Mouse (Mus musculus) heart, embryonic 14.5 days (tissue): Measurements from ENCODE around the gene Zbtb45. TPM values are rescaled to one million over a fixed set of nuclear protein-coding genes. Genes with fewer than 3 reads are reported as not detected.

ENCODE experiments used
- ATAC-seq: fragments of 200-750 bp; cut with Nextera tagmentation; 2 replicates; pipeline ENCODE4 v1.8.0; 2017; ENCODE audit warnings: low read depth, moderate TSS enrichment; ENCODE audit not compliant: insufficient number of reproducible peaks, insufficient read depth, low FRiP score
- H3K27ac ChIP-seq, 2 experiments: fragments of 200-500 bp in 1 of 2; fragments of 300-500 bp in 1 of 2; sonication (generic) in 1 of 2; replicated peaks in 1 of 2; 2 replicates each; pipeline ENCODE4 v1.5.1; 2012 to 2014; ENCODE audit warnings: low read depth in 2 of 2, low read length in 2 of 2, control low read depth in 1 of 2, mild to moderate bottlenecking in 1 of 2, mixed read lengths in 1 of 2; ENCODE audit not compliant: control insufficient read depth in 1 of 2, insufficient read depth in 1 of 2
- H3K27me3 ChIP-seq: fragments of 300-500 bp; sonication (generic); 2 replicates; pipeline ENCODE4 v1.6.1; 2014; ENCODE audit warnings: mild to moderate bottlenecking, low read length, control low read depth; ENCODE audit not compliant: control insufficient read depth, insufficient read depth
- H3K36me3 ChIP-seq: fragments of 300-500 bp; sonication (generic); 2 replicates; pipeline ENCODE4 v1.6.1; 2014; ENCODE audit warnings: mild to moderate bottlenecking, control low read depth, low read length, mixed read lengths; ENCODE audit not compliant: control insufficient read depth, insufficient read depth
- H3K4me1 ChIP-seq, 2 experiments: fragments of 200-500 bp in 1 of 2; fragments of 300-500 bp in 1 of 2; sonication (generic) in 1 of 2; 2 replicates each; pipeline ENCODE4 v1.6.1; 2012 to 2014; ENCODE audit warnings: low read length in 2 of 2, control low read depth in 1 of 2, mixed read lengths in 1 of 2; ENCODE audit not compliant: control insufficient read depth in 2 of 2, insufficient read depth in 2 of 2
- H3K4me2 ChIP-seq: fragments of 300-500 bp; sonication (generic); 2 replicates; pipeline ENCODE4 v1.6.1; 2014; ENCODE audit warnings: mild to moderate bottlenecking, low read length
- H3K4me3 ChIP-seq, 2 experiments: fragments of 200-500 bp in 1 of 2; fragments of 300-500 bp in 1 of 2; sonication (generic) in 1 of 2; 2 replicates each; pipeline ENCODE4 v1.5.1; 2012 to 2014; ENCODE audit warnings: low read length in 2 of 2, mild to moderate bottlenecking in 2 of 2, control low read depth in 1 of 2, low read depth in 1 of 2, moderate library complexity in 1 of 2; ENCODE audit not compliant: control insufficient read depth in 1 of 2, insufficient read depth in 1 of 2
- H3K9ac ChIP-seq: fragments of 300-500 bp; sonication (generic); 2 replicates; pipeline ENCODE4 v1.6.1; 2014; ENCODE audit warnings: mild to moderate bottlenecking, low read length
- H3K9me3 ChIP-seq: fragments of 300-500 bp; sonication (generic); 2 replicates; pipeline ENCODE4 v1.6.1; 2016; ENCODE audit warnings: low read length, control low read depth; ENCODE audit not compliant: control insufficient read depth
- WGBS: fragments of 180-500 bp; shearing (Covaris S2); extraction: QIAGEN DNeasy Blood & Tissue Kit; methylation state at CpG from one replicate; pipeline ENCODE4 v1.1.7; 2014; 5-methylcytosine and 5-hydroxymethylcytosine counted together
- polyA plus RNA-seq: library from polyadenylated mRNA; unstranded; fragments of >200 nt; fragmentation: Nextera tagmentation; extraction: Ambion mirVana; gene quantifications from 2 replicates; pipeline ENCODE4 v1.2.1, GENCODE M21; 2014

Zbtb45 gene
- polyA plus RNA-seq, 1 experiment from 2014 or later = 17.2 TPM

DNA sequence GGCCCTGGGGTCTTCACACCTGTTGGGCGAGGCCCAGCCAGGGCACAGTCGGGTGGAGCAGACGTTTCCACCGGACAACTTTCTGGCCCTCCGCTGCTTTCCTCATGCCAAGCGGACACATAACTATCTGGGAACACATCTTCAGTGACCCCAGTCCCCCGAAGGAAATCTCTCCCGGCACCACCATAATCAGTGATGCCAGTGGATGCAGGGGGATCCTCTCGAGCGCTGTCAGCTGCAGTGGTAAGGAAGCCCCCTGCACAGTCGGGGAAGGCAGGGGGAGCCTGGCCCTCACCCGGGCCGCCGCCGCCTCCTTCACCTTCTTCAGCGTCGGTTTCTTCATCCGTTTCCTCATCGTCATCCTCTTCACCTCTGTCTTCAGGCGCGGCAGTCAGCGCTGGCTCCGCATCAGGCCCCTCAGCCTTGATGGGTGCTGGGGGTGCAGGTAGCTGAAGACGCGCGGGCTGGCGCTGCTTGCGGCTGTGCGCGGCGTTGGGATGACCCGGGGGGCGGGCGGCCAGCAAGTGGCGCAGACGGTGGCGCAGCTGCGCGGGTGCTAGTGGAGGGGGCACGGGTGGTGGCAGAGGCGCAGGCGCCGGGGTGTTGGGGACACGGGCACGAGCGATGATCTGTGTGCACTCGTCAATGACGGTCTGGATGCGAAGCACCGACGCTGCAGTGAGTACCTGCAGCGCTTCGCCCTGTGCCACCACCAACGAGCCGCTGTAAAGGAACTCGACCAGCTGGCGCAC, 2.3 kb downstream of the Zbtb45 start:
- H3K9ac ChIP-seq = no peak overlapping the region
- H3K36me3 ChIP-seq = peaks cover 37% of the 10 kb centered on the region
- 43% methylated on average over 57 of the region's 57 CpGs for WGBS
- H3K27me3 ChIP-seq = peaks cover 6% of the 10 kb centered on the region; the same call in 1 of the 2 replicates
- no peaks in the 10 kb centered on the region for H3K9me3 ChIP-seq
- H3K4me3 ChIP-seq = no peak overlapping the region
- no peak overlapping the region for H3K27ac ChIP-seq
- no peak for ATAC-seq
- H3K4me1 ChIP-seq = peaks cover 6 to 13% of the 10 kb centered on the region in 2 experiments
- H3K4me2 ChIP-seq = no peak overlapping the region

DNA sequence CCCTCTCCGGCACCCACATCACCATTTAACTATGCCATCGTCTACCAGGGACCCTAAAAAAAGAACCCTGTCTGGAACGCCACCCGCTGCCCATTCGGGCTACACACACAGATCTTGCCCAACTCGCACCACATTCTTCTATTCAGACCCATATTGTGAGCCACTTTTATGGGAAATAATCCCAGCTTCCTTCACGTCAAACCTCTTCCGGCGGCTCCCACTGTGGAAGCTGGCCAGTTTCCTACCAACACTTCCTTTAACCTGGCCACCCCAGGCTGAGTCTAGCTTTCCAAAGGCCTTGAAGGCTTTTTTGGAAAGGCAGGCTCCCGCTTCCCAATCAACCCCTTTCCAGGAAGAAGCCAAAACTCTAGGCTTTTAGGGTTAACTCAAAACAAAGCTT, 3.3 kb downstream of the Zbtb45 start:
- no peak overlapping the region for H3K4me3 ChIP-seq
- no peak overlapping the region for H3K27ac ChIP-seq
- ATAC-seq = no peak
- H3K4me1 ChIP-seq = peaks cover 6 to 13% of the 10 kb centered on the region in 2 experiments
- no peak overlapping the region for H3K9ac ChIP-seq
- 85% methylated on average over 10 of the region's 10 CpGs for WGBS
- H3K27me3 ChIP-seq = peaks cover 6% of the 10 kb centered on the region; the same call in 1 of the 2 replicates
- H3K4me2 ChIP-seq = no peak overlapping the region
- H3K36me3 ChIP-seq = peaks cover 37% of the 10 kb centered on the region
- no peaks in the 10 kb centered on the region for H3K9me3 ChIP-seq

DNA sequence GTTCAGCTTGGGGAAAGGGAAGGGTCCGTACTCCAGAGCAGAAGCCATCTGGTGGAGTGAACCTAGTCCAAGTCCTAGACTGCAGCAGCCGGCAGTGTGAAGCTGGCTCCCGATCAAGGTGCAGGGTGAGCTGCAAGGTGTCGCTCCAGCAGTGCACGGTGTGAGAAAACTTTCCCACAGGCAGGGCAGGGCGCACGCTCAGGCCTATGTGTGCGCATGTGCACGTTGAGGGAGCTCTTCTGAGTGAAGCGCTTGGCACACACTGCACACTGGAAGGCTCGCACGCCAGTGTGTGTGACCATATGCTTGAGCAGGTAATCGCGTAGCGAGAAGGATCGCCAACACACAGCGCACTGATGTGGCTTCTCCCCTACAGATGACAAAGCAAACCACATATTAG, 3.8 kb downstream of the Zbtb45 start:
- WGBS = 90% methylated on average over 17 of the region's 17 CpGs
- Histone ChIP-seq H3K4me1 (peaks cover 6 to 13% of the 10 kb centered on the region in 2 experiments), H3K27ac (no peak overlapping the region), H3K36me3 (peaks cover 37% of the 10 kb centered on the region), H3K9ac (no peak overlapping the region), H3K4me2 (no peak overlapping the region), H3K27me3 (peaks cover 6% of the 10 kb centered on the region; the same call in 1 of the 2 replicates), H3K4me3 (no peak overlapping the region), H3K9me3 (no peaks in the 10 kb centered on the region)
- no peak for ATAC-seq

DNA sequence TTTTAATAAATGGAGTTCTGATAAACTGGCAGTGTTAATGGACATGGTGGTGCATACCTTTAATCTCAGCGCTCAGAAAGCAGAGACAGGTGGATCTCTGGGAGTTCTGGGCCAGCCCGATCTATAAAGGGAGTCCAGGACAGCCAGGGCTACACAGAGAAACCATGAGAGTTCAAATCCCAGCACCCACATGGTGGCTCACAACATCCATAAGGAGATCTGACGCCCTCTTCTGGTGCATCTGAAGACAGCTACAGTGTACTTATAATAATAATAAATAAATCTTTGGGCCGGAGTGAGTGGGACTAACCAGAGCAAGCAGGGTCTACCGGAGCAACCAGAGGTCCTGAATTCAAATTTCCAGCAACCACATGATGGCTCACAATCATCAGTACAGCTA, 6.5 kb downstream of the Zbtb45 start:
- H3K27ac ChIP-seq = no peak overlapping the region
- WGBS = 77% methylated on average over 5 of the region's 5 CpGs
- no peak overlapping the region for H3K9ac ChIP-seq

DNA sequence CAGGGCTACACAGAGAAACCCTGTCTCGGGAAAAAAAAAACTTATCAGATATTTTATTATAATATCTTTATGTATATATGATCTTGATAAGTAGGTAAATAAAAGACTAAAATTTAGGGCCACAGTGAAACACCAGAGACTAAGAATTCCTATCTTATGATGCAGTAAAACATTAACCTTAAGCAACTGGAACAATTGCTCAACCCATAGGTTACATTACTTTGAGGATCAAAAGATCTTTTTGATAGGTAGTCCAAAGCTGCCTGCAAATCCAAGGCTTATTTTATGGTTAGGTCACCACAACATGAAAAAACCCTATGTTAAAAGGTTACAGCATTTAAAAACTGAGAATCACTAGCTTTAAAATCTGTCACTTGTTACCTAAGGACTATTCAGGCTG, 8.2 kb downstream of the Zbtb45 start:
- Histone ChIP-seq H3K27me3 (no peaks in the 10 kb centered on the region), H3K9ac (no peak overlapping the region), H3K4me1 (no peaks in the 10 kb centered on the region), H3K27ac (no peak overlapping the region), H3K4me2 (no peak overlapping the region), H3K36me3 (peaks cover 20% of the 10 kb centered on the region), H3K4me3 (no peak overlapping the region), H3K9me3 (no peaks in the 10 kb centered on the region)
- WGBS = 57% methylated on average over 1 of the region's 1 CpGs
- ATAC-seq = no peak

More for the DNA sequence above, 6.5 kb downstream of the Zbtb45 start:
- H3K4me1 ChIP-seq = no peaks in the 10 kb centered on the region
- H3K4me2 ChIP-seq = no peak overlapping the region
- peaks cover 6% of the 10 kb centered on the region; the same call in 1 of the 2 replicates for H3K27me3 ChIP-seq
- ATAC-seq = no peak
- peaks cover 37% of the 10 kb centered on the region for H3K36me3 ChIP-seq
- H3K9me3 ChIP-seq = no peaks in the 10 kb centered on the region
- H3K4me3 ChIP-seq = no peak overlapping the region

DNA sequence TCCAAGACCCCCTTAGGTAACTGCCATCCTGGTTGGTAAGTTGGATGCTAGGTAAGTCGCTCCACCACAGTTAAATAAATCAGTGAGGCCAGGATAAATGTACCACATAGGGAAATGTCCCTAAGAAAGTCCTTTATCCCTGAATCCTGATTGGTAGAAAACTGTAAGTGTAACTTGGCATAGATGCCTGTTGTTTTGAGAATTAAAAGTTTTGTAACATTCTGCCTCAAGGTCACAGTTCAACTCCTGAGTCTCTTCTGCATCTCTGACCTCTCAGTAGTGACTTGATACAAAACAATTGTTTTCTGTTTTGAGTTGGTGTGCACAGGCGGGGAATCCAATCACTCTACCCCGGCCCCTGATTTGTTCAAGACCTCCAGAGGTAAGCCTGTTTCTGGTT, 11.0 kb downstream of the Zbtb45 start, which contains the start of gene Trim28:
Gene Trim28, plus strand, starts transcription at position 264 of the 400 bp plus-strand sequence.
- WGBS = 84% methylated on average over 3 of the region's 3 CpGs
- Histone ChIP-seq H3K9me3 (no peaks in the 10 kb centered on the region), H3K27ac (no peak within 1 kb of the TSS), H3K4me3 (no peak within 1 kb of the TSS), H3K36me3 (no peaks in the 10 kb centered on the region; the same call in 1 of the 2 replicates), H3K27me3 (no peaks in the 10 kb centered on the region), H3K9ac (no peak within 1 kb of the TSS), H3K4me2 (no peak within 1 kb of the TSS), H3K4me1 (no peaks in the 10 kb centered on the region)
- ATAC-seq = no peak

DNA sequence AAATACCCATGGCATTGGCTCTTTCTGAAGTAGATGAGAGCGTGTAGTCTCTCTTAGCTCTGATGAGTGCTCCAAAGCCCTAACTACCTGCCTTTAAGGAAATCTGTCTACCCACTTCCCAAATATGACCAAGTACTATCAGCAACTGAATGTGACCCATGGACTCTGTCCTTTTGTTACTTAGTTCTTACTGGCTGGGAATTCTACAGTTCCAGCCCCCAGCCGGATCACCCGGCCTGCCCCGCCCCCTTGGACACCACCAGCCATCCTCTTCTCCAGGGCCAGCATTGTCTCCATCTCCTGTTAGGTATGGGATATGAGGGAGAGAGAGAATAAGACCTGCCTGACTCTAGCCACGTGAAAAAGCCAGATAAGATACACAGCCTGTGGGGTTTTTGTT, 11.8 kb downstream of the Zbtb45 start, which contains the start of gene Slc27a5:
Gene Slc27a5, minus strand, starts transcription at position 140 of the 400 bp plus-strand sequence.
- Histone ChIP-seq H3K4me2 (no peak within 1 kb of the TSS), H3K9me3 (no peaks in the 10 kb centered on the region), H3K27me3 (no peaks in the 10 kb centered on the region), H3K27ac (no peak within 1 kb of the TSS), H3K36me3 (no peaks in the 10 kb centered on the region), H3K4me1 (no peaks in the 10 kb centered on the region), H3K9ac (no peak within 1 kb of the TSS), H3K4me3 (no peak within 1 kb of the TSS)
- 66% methylated on average over 5 of the region's 5 CpGs for WGBS
- no peak for ATAC-seq
